Mouse (Mus musculus) gastrocnemius, postnatal 4 days (tissue): ENCODE data around the gene Mc3r. TPM values are rescaled to one million over a fixed set of nuclear protein-coding genes. Genes with fewer than 3 reads are reported as not detected.

Experiments used
- DNase-seq, 2 experiments: peaks; one replicate each; pipeline ENCODE4 v3.0.0; 2021 to 2022; ENCODE audit warnings: low spot score in 2 of 2, mixed read lengths in 2 of 2
- total RNA-seq, 2 experiments: library from RNA; stranded (reverse); gene quantifications; 2 replicates each; pipeline ENCODE4 v1.2.3; 2021

Gene Mc3r
- total RNA-seq, 2 experiments from 2014 or later: not detected

DNA sequence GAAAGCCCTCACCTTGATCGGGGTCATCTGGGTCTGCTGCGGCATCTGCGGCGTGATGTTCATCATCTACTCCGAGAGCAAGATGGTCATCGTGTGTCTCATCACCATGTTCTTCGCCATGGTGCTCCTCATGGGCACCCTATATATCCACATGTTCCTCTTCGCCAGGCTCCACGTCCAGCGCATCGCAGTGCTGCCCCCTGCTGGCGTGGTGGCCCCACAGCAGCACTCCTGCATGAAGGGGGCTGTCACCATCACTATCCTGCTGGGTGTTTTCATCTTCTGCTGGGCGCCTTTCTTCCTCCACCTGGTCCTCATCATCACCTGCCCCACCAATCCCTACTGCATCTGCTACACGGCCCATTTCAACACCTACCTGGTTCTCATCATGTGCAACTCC is 1.0 kb downstream of the Mc3r start:
- no peak for DNase-seq

DNA sequence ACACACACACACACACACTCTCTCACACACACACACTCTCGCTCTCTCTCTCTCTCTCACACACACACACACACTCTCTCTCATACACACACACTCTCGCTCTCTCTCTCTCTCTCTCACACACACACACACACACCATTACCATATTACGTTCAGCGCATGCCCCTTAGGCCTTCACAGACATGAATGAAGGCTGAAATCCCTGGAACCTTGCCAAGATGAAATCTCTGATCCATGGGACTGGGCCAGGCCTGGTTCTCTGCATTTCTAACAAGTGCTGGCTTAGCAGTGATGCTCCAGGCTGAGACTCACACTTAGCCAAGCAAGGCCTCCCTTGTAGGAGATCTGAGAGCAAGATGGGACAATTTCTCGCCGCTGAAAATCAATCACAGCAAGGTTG is 8.1 kb downstream of the Mc3r start:
- no peak for DNase-seq

DNA sequence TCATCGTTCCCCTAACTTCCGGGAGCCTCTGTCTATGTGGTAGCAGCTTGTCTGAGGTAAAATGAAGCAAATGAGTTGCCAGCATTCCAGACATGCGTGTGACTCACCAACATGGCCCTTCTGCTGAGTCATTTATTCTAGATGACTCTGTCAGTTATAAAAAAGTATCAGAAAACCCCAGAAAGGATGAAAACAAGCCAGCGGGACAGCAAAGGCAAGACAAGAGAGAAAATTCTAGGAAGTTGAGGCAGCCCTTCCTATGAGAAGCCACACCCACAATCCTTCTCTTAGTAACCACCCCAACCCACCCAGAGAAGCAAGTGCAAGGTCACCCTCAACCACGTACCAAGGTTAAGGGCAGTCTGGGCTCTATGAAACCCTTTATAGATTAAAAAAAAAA is 8.7 kb downstream of the Mc3r start:
- DNase-seq: no peak

- DNase-seq: no peak
Observed at GRCm38 (mm10) chr2:172257471-172258065, 9.3 kb downstream of the Mc3r start.

- no peak for DNase-seq
Observed at GRCm38 (mm10) chr2:172260064-172260463, 11.8 kb downstream of the Mc3r start.

DNA sequence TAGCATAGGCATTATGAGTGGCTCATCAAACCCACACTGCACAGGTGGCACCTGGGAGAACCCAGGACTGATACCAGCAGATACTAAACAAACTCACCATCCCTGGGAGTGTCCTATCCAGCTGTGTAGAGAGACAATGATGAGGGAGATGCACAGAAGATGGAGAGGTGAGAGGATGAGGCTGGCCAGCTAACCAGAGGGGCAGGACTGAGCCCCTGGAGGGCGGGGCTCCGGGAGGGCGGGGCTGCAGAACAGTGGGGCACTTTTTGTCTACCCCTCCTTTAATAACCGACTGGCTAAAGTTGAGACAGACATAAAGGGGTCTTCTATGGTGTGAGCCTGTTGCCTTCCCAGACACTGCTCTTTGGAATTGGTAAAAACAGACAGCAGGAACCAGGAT is 13.1 kb downstream of the Mc3r start:
- no peak for DNase-seq

GRCm38 (mm10) chr2:172263216-172263615 is 14.9 kb downstream of the Mc3r start:
- DNase-seq: no peak

DNA sequence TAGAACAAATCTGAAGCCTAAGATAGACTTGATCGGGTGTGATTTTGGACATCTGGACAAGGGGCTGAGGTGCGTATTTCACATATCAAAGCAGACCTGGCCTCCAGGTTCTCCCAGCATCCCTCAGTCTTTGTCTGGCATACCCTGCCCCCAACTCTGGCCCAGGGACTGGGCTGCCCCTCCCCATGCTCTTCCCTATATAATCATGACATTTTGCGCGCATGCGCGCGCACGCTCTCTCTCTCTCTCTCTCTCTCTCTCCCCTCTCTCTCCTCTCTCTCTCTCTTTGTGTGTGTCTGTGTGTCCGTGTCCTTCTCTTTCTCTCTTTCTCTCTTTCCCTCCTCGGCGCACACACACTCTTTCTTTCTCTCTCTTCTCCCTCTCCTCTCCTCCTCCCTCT is 21.6 kb downstream of the Mc3r start:
- DNase-seq: no peak

GRCm38 (mm10) chr2:172270485-172270944 is 22.2 kb downstream of the Mc3r start:
- no peak for DNase-seq

- DNase-seq: no peak
Observed at GRCm38 (mm10) chr2:172270974-172271697, 22.8 kb downstream of the Mc3r start.

DNA sequence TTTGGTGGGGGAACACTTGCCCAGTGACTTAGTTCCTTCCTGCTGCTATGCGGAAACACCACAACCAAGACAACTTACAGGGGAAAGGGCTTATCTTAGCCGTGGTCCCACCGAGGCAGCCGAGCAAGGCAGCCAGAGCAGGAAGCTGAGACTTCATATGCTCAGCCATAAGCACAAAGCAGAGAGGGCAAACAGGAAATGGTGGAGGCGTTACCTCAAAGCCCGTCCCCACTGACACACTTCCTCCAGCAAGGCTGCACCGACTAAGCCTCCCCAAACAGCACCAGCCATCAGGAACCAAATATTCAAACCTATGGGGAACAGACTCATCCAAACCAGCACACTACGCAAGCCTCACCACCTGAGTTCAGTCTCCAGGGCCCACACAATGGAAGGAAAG is 26.4 kb downstream of the Mc3r start:
- no peak for DNase-seq

DNA sequence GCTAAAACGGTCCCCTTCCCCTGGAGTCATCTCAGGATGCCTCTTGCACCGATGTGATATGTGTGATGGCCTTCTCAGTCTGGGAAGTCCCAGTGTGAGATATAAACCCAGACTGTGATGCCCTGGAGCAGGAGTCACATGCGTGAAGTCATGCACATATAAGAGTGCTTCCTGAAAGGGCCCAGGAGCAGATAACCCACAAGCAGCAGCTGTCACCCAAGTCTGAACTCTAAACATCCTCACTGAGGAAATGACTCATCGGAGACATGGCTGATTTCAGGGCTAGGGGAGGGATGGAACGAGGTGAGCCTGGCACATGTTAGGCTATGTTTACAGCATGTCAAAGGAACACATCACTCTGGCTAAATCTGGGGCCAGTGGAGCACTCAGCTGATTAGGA is 27.9 kb downstream of the Mc3r start:
- no peak for DNase-seq

GRCm38 (mm10) chr2:172278979-172279378 is 30.7 kb downstream of the Mc3r start:
- no peak for DNase-seq

DNA sequence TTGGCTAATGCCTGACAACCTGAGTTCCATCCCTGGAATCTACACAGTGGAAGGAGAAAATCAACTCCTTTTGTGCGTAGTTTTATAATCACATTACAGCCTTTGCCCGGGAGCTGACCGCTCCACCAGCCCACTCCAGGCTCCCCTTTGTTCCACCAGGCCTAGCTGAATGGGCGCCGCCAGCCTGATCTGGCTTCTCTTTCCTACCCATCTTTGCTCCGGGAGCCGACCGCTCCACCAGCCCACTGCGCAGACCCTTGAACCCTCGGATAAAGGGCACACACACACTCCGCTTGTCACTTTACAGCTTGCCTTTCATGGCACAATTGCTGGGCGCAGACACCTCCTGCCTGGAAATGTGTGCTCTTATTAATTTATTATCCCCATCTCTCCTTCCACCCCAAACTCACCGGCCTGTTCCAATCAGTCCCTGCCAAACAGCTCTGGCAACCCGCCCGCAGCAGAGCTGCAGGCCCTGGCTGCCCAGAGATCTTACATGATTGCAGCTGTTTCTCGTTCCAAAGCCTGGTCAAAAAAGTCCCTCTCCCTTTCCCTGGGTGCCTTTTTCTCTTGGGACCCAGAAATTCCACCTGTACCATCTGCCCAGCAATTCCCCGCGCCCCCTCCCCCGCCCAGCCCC is 33.9 kb downstream of the Mc3r start:
- peak; percentile 27 to 63 for DNase-seq

GRCm38 (mm10) chr2:172287715-172288114 is 39.4 kb downstream of the Mc3r start:
- no peak for DNase-seq

DNA sequence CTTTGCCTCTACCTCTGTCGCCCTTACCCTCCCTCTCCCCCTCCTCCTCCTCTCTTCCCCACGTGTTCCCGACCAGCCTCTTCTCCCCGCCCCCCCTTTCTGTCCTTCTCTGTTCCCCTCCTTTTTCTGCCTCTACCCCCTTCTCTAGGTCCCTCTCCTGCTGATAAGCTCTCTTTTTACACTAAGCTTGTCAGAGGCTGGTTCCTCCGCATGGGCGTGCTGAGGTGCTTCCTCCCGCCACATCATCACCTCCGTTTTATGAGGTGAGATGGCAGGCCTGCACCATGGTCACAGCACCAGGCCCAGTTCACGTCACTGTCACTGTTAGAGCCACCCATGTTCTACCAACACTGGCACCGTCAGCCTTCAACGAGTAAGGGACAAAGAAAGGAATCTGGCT is 40.7 kb downstream of the Mc3r start:
- no peak for DNase-seq

GRCm38 (mm10) chr2:172289632-172290031 is 41.3 kb downstream of the Mc3r start:
- no peak for DNase-seq

- no peak for DNase-seq
Observed at GRCm38 (mm10) chr2:172290474-172290873, 42.2 kb downstream of the Mc3r start.

DNA sequence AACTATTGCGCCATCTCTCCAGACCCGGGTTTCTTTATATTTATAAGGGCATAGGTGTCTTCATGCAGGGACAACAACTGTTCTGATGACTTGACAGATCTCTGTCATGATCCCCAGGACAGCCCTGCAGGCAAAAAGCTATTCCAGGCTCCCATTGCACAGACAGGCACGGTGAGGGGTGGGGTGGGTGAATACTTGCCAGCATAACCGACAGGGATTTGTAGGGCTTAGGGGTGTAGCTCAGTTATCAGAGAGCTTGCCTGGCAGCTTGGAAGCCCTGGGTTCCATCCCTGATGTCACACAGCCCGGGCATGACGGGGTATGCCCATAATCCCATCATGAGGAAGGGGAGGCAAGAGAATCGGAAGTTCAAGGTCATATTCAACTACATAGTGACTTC is 42.7 kb downstream of the Mc3r start:
- DNase-seq: no peak

DNA sequence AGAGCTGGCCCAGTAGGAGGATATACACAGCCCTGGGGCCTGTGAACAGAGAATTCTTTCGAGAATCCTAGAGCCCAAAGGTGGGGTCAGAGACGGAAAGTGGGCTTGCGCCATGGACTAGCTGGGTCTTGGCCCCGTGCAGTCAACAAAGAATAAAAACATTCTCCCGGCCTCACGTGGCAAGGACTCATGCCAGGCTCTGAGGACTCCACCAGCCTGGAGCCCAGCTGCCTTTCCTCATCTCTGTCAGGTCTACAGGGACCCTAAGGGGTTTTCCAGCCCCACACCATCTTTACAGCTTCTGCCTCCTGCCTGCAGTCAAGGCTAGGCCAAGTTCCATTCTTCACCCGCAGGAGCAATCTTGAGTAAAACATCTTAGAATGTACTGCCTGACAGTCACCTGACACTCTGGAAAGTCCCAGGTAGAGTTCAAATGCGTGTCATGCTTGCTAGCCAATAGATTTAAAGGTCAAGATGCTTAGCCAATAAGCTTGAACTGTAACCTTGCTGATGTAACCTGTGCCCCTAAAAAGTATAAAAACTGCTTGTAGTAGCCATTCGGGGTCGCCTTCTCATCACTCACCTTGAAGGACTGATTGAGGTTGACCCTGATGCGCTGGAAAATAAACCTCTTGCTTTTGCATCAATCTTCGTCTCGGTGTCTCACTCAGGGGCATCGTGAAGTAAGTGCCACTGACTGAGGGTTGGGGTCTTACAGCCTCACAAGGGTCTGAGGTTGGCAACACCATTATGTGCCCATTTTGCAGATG is 43.6 kb downstream of the Mc3r start:
- no peak for DNase-seq

GRCm38 (mm10) chr2:172292525-172293405 is 44.5 kb downstream of the Mc3r start:
- DNase-seq: no peak
